Mouse (Mus musculus) lung, adult 10 weeks (tissue): Measurements from ENCODE around the gene Ccdc33. TPM values are rescaled to one million over a fixed set of nuclear protein-coding genes. Genes with fewer than 3 reads are reported as not detected.

Experiments used
- polyA plus RNA-seq: library from polyadenylated mRNA; stranded (reverse); fragments of 350-450 nt; fragmentation: Illumina TruSeq; extraction: RNeasy Lipid Tissue Mini Kit (QIAGEN cat#74804); gene quantifications from one replicate; pipeline ENCODE4 v1.2.3, GENCODE M21; 2014; ENCODE audit warnings: low read depth, low replicate concordance; ENCODE audit not compliant: insufficient read depth

Ccdc33 gene
- polyA plus RNA-seq: 7.8 TPM

DNA sequence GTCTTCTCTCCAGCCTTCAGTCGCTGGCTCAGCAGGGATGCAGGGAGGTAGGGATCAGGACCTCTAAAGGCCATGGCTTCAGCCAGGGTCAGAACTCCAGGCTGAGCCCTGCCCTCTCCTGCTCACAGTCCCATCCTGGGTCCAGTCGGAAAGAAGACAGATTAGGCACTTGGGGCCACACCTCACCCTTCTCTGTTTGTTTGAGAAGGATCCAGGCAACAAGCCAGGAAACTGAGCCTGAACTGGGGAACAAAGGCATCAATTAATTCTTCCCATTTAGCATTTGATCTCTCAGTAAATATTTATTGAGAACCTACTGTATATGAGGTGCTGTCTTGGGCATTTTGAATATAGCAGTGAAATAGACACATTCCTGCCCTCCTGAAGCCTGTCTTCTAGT is at the start of gene Ccdc33:
Gene Ccdc33 (minus strand): TSS at position 153 of the 400 bp plus-strand sequence.

DNA sequence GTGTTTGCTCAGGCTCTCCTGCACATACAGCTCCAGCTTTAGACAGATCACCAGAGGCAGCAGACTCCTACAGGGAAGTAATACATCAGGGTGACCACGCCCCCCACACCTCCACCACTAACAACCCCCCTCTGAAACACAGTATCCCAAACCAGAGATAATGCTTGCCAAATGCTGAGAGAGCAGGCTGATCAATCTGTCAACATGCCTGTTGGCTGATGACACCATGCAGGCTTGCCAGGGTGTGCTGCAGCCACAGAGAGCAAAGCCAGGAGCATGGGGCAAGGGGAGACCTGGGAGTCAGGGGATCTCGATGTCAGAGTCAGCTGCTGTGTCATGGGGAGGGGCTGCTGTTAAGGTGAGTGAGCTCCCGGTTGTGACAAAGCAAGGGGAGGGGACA is 55.1 kb downstream of the Ccdc33 start, which contains the start of gene Stra6:
Gene Stra6 (plus strand): TSS at position 258 of the 400 bp plus-strand sequence.

DNA sequence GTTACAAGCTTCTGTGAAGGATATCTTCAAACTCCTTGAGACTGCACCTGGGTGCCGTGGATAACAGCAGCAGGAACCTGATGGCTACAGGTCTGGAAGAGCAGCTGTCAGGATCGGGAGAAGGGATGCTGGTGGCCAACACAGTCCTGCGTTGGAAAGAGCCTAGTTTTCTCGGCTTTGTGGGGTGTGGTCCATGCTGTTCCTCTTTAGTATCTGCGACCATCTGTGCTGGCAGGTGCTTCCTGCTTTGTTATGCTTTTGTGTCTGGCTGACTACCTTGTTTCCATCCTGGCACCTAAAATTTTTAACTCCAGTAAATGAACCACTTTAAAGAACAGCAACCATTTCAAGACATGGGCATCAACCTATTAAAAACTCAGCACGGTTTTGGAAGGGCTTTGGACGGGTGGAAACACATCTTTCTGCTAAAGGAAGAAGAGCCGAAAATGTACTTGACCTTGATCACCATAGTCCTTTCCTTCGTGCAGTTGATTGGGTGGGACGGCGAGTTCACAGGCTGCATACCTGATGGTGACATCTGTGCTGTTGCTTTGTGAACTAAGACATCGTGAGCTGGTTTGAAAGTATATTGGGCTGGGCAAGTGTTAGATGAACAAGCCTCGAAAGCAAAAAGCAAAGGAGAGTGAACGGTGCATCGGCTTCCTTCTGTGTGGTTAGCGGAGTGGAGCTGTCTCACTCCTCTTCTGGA is 112.7 kb downstream of the Ccdc33 start, which contains the start of gene Cyp11a1:
Gene Cyp11a1 (plus strand): TSS at position 659 of the 709 bp plus-strand sequence.

Other genes with a start within 250 kb of the Ccdc33 start
- 40.9 TPM for gene Ubl7, start 207.8 kb downstream of the Ccdc33 start, polyA plus RNA-seq
- 29.3 TPM for gene Sema7a, start 178.7 kb downstream of the Ccdc33 start, polyA plus RNA-seq
- 0.11 TPM for gene Cyp11a1, start 112.4 kb downstream of the Ccdc33 start, polyA plus RNA-seq
- 0.11 TPM for gene Stra6, start 55.0 kb downstream of the Ccdc33 start, polyA plus RNA-seq
- gene Islr, start 85.5 kb upstream of the Ccdc33 start, polyA plus RNA-seq: 17.4 TPM
- not detected for gene Islr2, start 85.5 kb upstream of the Ccdc33 start, polyA plus RNA-seq
- 9.0 TPM for gene Pml, start 131.0 kb upstream of the Ccdc33 start, polyA plus RNA-seq
- gene Stoml1, start 134.3 kb upstream of the Ccdc33 start, polyA plus RNA-seq: 19.8 TPM
- 56.6 TPM for gene Loxl1, start 194.4 kb upstream of the Ccdc33 start, polyA plus RNA-seq